Comparison of ENCODE assay signal across 27 mouse cellular contexts in genomic region chr12:46492465-46492864, GRCm38 (mm10).
DNase-seq lines count a peak whose midpoint lies in the region; ATAC-seq and TF ChIP-seq lines count a peak whose summit lies in the region.
"Had no signal": no experiment of that assay in that cellular context is flagged by ENCODE, and none has a peak within 500 bp of the region (broad histone marks: within the 10 kb centered on the region; RNA-seq: fewer than 3 reads in every experiment).

No protein-coding gene starts in this region.

- 29% methylated on average over 6 of the region's 6 CpGs for WGBS in hindbrain, postnatal 0 days
- 32% methylated on average over 6 of the region's 6 CpGs for WGBS in hindbrain, embryonic 16.5 days
- WGBS in midbrain, embryonic 11.5 days = 35% methylated on average over 6 of the region's 6 CpGs
- WGBS in neural tube, embryonic 15.5 days = 33% methylated on average over 6 of the region's 6 CpGs
- WGBS in forebrain, embryonic 13.5 days = 73% methylated on average over 6 of the region's 6 CpGs

- ATAC-seq in hindbrain, postnatal 0 days = no peak
- ATAC-seq in hindbrain, embryonic 16.5 days = no peak
- peak; percentile 70 for ATAC-seq in midbrain, embryonic 11.5 days (ENCODE audit: low FRiP score)
- no peak for ATAC-seq in neural tube, embryonic 15.5 days (ENCODE audit: low FRiP score)
- ATAC-seq in forebrain, embryonic 13.5 days = no peak
- ATAC-seq: forebrain, embryonic 16.5 days; liver, embryonic 12.5 days; liver, postnatal 0 days; lung, postnatal 0 days had no signal

- H3K4me3 ChIP-seq in hindbrain, postnatal 0 days (ENCODE audit: low read length) = no peak overlapping the region
- no peak overlapping the region for H3K4me3 ChIP-seq in hindbrain, embryonic 16.5 days (ENCODE audit: low read length)
- H3K4me3 ChIP-seq in midbrain, embryonic 11.5 days (ENCODE audit: low read depth, low read length) = no peak overlapping the region
- no peak overlapping the region for H3K4me3 ChIP-seq in neural tube, embryonic 15.5 days (replicated peaks)
- no peak overlapping the region for H3K4me3 ChIP-seq in forebrain, embryonic 13.5 days
- H3K4me3 ChIP-seq: embryonic facial prominence, embryonic 13.5 days; forebrain, embryonic 10.5 days; heart, adult 2 months; heart, embryonic 12.5 days; layer of hippocampus, adult 2 months; liver, embryonic 12.5 days; neural tube, embryonic 13.5 days; stomach, embryonic 15.5 days had no signal

- no peak overlapping the region for H3K9ac ChIP-seq in hindbrain, postnatal 0 days (replicated peaks; ENCODE audit: low read length)
- no peak overlapping the region for H3K9ac ChIP-seq in hindbrain, embryonic 16.5 days (ENCODE audit: low read depth, low read length)
- no peak overlapping the region for H3K9ac ChIP-seq in midbrain, embryonic 11.5 days (ENCODE audit: low read length)
- no peak overlapping the region for H3K9ac ChIP-seq in neural tube, embryonic 15.5 days (replicated peaks)
- no peak overlapping the region for H3K9ac ChIP-seq in forebrain, embryonic 13.5 days
- H3K9ac ChIP-seq: embryonic facial prominence, embryonic 13.5 days; heart, embryonic 12.5 days; liver, embryonic 12.5 days; liver, postnatal 0 days; neural tube, embryonic 13.5 days; stomach, embryonic 15.5 days had no signal

- no peak for TF ChIP-seq CTCF in hindbrain, postnatal 0 days (IDR thresholded peaks at IDR 0.05; ENCODE audit: low read depth)

- H3K27me3 ChIP-seq in hindbrain, postnatal 0 days (ENCODE audit: insufficient read depth, low read length) = no peaks in the 10 kb centered on the region
- no peaks in the 10 kb centered on the region for H3K27me3 ChIP-seq in hindbrain, embryonic 16.5 days (replicated peaks; ENCODE audit: control insufficient read depth, insufficient read depth, low read length)
- no peaks in the 10 kb centered on the region for H3K27me3 ChIP-seq in midbrain, embryonic 11.5 days (ENCODE audit: control insufficient read depth, insufficient read depth, low read length)
- no peaks in the 10 kb centered on the region for H3K27me3 ChIP-seq in neural tube, embryonic 15.5 days (replicated peaks)
- H3K27me3 ChIP-seq in forebrain, embryonic 13.5 days = no peaks in the 10 kb centered on the region
- H3K27me3 ChIP-seq: embryonic facial prominence, embryonic 13.5 days; heart, embryonic 12.5 days; liver, embryonic 12.5 days; neural tube, embryonic 13.5 days; stomach, embryonic 15.5 days had no signal

- H3K9me3 ChIP-seq in hindbrain, postnatal 0 days (ENCODE audit: low read length) = no peaks in the 10 kb centered on the region
- H3K9me3 ChIP-seq in hindbrain, embryonic 16.5 days (ENCODE audit: control insufficient read depth, low read length) = no peaks in the 10 kb centered on the region
- no peaks in the 10 kb centered on the region for H3K9me3 ChIP-seq in midbrain, embryonic 11.5 days (ENCODE audit: control insufficient read depth, low read length)
- no peaks in the 10 kb centered on the region for H3K9me3 ChIP-seq in neural tube, embryonic 15.5 days (replicated peaks)
- no peaks in the 10 kb centered on the region for H3K9me3 ChIP-seq in forebrain, embryonic 13.5 days (replicated peaks)
- H3K9me3 ChIP-seq: embryonic facial prominence, embryonic 13.5 days; forebrain, embryonic 10.5 days; heart, embryonic 12.5 days; liver, embryonic 12.5 days; neural tube, embryonic 13.5 days; stomach, embryonic 15.5 days had no signal

- H3K4me1 ChIP-seq in hindbrain, postnatal 0 days (ENCODE audit: insufficient read depth, low read length) = no peaks in the 10 kb centered on the region
- no peaks in the 10 kb centered on the region for H3K4me1 ChIP-seq in hindbrain, embryonic 16.5 days (ENCODE audit: control insufficient read depth, insufficient read depth, low read depth, low read length)
- H3K4me1 ChIP-seq in midbrain, embryonic 11.5 days (ENCODE audit: control insufficient read depth, insufficient read depth, low read length) = peaks cover 10% of the 10 kb centered on the region; the same call in 1 of the 2 replicates
- no peaks in the 10 kb centered on the region for H3K4me1 ChIP-seq in neural tube, embryonic 15.5 days
- H3K4me1 ChIP-seq in forebrain, embryonic 13.5 days = no peaks in the 10 kb centered on the region
- H3K4me1 ChIP-seq: embryonic facial prominence, embryonic 13.5 days; heart, embryonic 12.5 days; liver, embryonic 12.5 days; stomach, embryonic 15.5 days had no signal

- peak; percentile 42 for DNase-seq in hindbrain, postnatal 0 days (ENCODE audit: low spot score)
- DNase-seq in embryo, embryonic 10.5 days (ENCODE audit: low spot score) = peak; percentile 5
- DNase-seq in midbrain, embryonic 11.5 days (ENCODE audit: low spot score, missing footprints) = peak; percentile 88
- no peak for DNase-seq in frontal cortex, postnatal 14 days (ENCODE audit: low spot score in 2 of 2)
- DNase-seq: adrenal gland, postnatal 25 days; B cell, adult 2 months; heart, adult 2 months; heart, postnatal 4 days; kidney, adult 2 months; kidney, postnatal 36 days; left cerebral cortex, postnatal 4 days; liver, postnatal 0 days; lung, postnatal 4 days; right cerebral cortex, postnatal 25 days; thymus, postnatal 25 days had no signal

- H3K4me2 ChIP-seq in hindbrain, postnatal 0 days (ENCODE audit: low read depth, low read length) = no peak overlapping the region
- no peak overlapping the region for H3K4me2 ChIP-seq in hindbrain, embryonic 16.5 days (ENCODE audit: low read length)
- no peak overlapping the region for H3K4me2 ChIP-seq in midbrain, embryonic 11.5 days
- H3K4me2 ChIP-seq in neural tube, embryonic 15.5 days = no peak overlapping the region
- no peak overlapping the region for H3K4me2 ChIP-seq in forebrain, embryonic 13.5 days
- H3K4me2 ChIP-seq: embryonic facial prominence, embryonic 13.5 days; heart, embryonic 12.5 days; liver, embryonic 12.5 days; neural tube, embryonic 13.5 days; stomach, embryonic 15.5 days had no signal

- no peaks in the 10 kb centered on the region for H3K36me3 ChIP-seq in hindbrain, postnatal 0 days (ENCODE audit: insufficient read depth, low read length)
- H3K36me3 ChIP-seq in hindbrain, embryonic 16.5 days (ENCODE audit: control insufficient read depth, insufficient read depth, low read length) = no peaks in the 10 kb centered on the region
- no peaks in the 10 kb centered on the region for H3K36me3 ChIP-seq in midbrain, embryonic 11.5 days (ENCODE audit: control insufficient read depth, insufficient read depth, low read length)
- no peaks in the 10 kb centered on the region for H3K36me3 ChIP-seq in neural tube, embryonic 15.5 days
- no peaks in the 10 kb centered on the region for H3K36me3 ChIP-seq in forebrain, embryonic 13.5 days (ENCODE audit: poor library complexity, severe bottlenecking)
- H3K36me3 ChIP-seq: embryonic facial prominence, embryonic 13.5 days; forebrain, embryonic 10.5 days; heart, embryonic 12.5 days; liver, embryonic 12.5 days; neural tube, embryonic 13.5 days; stomach, embryonic 15.5 days had no signal

- H3K27ac ChIP-seq in hindbrain, postnatal 0 days = no peak overlapping the region; the same call in 1 of the 2 replicates
- no peak overlapping the region for H3K27ac ChIP-seq in hindbrain, embryonic 16.5 days (ENCODE audit: low read depth, low read length)
- no peak overlapping the region for H3K27ac ChIP-seq in midbrain, embryonic 11.5 days (ENCODE audit: low read depth, low read length)
- peak overlapping the region; percentile 23; the same call in 1 of the 2 replicates for H3K27ac ChIP-seq in neural tube, embryonic 15.5 days (replicated peaks)
- H3K27ac ChIP-seq in forebrain, embryonic 13.5 days = no peak overlapping the region
- H3K27ac ChIP-seq: embryonic facial prominence, embryonic 13.5 days; forebrain, embryonic 10.5 days; heart, adult 2 months; layer of hippocampus, adult 2 months; liver, embryonic 12.5 days; neural tube, embryonic 13.5 days; stomach, embryonic 15.5 days had no signal

Comparison
In these comparisons a context has a peak if more than half of its experiments do, and no peak if none do; other contexts are left out.
1. DNase-seq: peak in hindbrain, postnatal 0 days (single experiment), embryo, embryonic 10.5 days (single experiment) and midbrain, embryonic 11.5 days (single experiment); none in frontal cortex, postnatal 14 days (0 of 2).